Mouse (Mus musculus) monocyte, adult 5-6 weeks (primary cell): ENCODE measurements around the gene Rhd. TPM values are rescaled to one million over a fixed set of nuclear protein-coding genes. Genes with fewer than 3 reads are reported as not detected.

Experiments
- ATAC-seq: fragments of 153-309, 156-312 bp; replicated peaks from 2 replicates; pipeline ENCODE4 v1.8.0; 2017; ENCODE audit warnings: mild to moderate bottlenecking; ENCODE audit not compliant: low TSS enrichment, insufficient number of reproducible peaks, severe bottlenecking, poor library complexity, low FRiP score
- total RNA-seq: library from RNA; stranded (forward); fragments of 200-1000, 200-491, 200-594 nt; gene quantifications from 3 replicates; pipeline ENCODE4 v1.2.3, GENCODE M21; 2017

The Rhd gene
- total RNA-seq, 1 experiment from 2014 or later: not detected

- ATAC-seq: peak; percentile 86
Measured at GRCm38 (mm10) chr4:134853637-134854485, 10.5 kb upstream of the Rhd start.

GRCm38 (mm10) chr4:134855371-134855770 lies 9.0 kb upstream of the Rhd start:
- ATAC-seq: no peak

GRCm38 (mm10) chr4:134856056-134856455 lies 8.3 kb upstream of the Rhd start:
- ATAC-seq: no peak

GRCm38 (mm10) chr4:134856501-134856900 lies 7.8 kb upstream of the Rhd start:
- ATAC-seq: no peak

GRCm38 (mm10) chr4:134858494-134858893 lies 5.8 kb upstream of the Rhd start:
- ATAC-seq: no peak

- ATAC-seq: no peak
Measured at GRCm38 (mm10) chr4:134861884-134862283, 2.5 kb upstream of the Rhd start.

- no peak for ATAC-seq
Measured at GRCm38 (mm10) chr4:134862996-134863395, 1.3 kb upstream of the Rhd start.

GRCm38 (mm10) chr4:134865340-134865739 lies 1.0 kb downstream of the Rhd start:
- ATAC-seq: no peak

GRCm38 (mm10) chr4:134865789-134866188 lies 1.5 kb downstream of the Rhd start:
- no peak for ATAC-seq

GRCm38 (mm10) chr4:134867213-134867612 lies 2.9 kb downstream of the Rhd start:
- ATAC-seq: no peak

GRCm38 (mm10) chr4:134867661-134868060 lies 3.3 kb downstream of the Rhd start:
- ATAC-seq: no peak

GRCm38 (mm10) chr4:134868065-134868464 lies 3.7 kb downstream of the Rhd start:
- no peak for ATAC-seq

GRCm38 (mm10) chr4:134868490-134868889 lies 4.2 kb downstream of the Rhd start:
- no peak for ATAC-seq

GRCm38 (mm10) chr4:134869068-134869730 lies 4.9 kb downstream of the Rhd start:
- no peak for ATAC-seq

- ATAC-seq: no peak
Measured at GRCm38 (mm10) chr4:134869815-134870375, 5.6 kb downstream of the Rhd start.

GRCm38 (mm10) chr4:134871477-134871876 lies 7.1 kb downstream of the Rhd start:
- no peak for ATAC-seq

- ATAC-seq: no peak
Measured at GRCm38 (mm10) chr4:134871950-134872349, 7.6 kb downstream of the Rhd start.

- ATAC-seq: no peak
Measured at GRCm38 (mm10) chr4:134876171-134876570, 11.8 kb downstream of the Rhd start.

- peak; percentile 54; the same call in 1 of the 2 replicates for ATAC-seq
Measured at GRCm38 (mm10) chr4:134879410-134879981, 15.2 kb downstream of the Rhd start.
